Mouse (Mus musculus): ENCODE results near the gene Dclre1b. TPM values are rescaled to one million over a fixed set of nuclear protein-coding genes. Genes with fewer than 3 reads are reported as not detected.

The Dclre1b gene
- total RNA-seq (2023): 37.8 and 46.5 TPM in 2 replicates

DNA sequence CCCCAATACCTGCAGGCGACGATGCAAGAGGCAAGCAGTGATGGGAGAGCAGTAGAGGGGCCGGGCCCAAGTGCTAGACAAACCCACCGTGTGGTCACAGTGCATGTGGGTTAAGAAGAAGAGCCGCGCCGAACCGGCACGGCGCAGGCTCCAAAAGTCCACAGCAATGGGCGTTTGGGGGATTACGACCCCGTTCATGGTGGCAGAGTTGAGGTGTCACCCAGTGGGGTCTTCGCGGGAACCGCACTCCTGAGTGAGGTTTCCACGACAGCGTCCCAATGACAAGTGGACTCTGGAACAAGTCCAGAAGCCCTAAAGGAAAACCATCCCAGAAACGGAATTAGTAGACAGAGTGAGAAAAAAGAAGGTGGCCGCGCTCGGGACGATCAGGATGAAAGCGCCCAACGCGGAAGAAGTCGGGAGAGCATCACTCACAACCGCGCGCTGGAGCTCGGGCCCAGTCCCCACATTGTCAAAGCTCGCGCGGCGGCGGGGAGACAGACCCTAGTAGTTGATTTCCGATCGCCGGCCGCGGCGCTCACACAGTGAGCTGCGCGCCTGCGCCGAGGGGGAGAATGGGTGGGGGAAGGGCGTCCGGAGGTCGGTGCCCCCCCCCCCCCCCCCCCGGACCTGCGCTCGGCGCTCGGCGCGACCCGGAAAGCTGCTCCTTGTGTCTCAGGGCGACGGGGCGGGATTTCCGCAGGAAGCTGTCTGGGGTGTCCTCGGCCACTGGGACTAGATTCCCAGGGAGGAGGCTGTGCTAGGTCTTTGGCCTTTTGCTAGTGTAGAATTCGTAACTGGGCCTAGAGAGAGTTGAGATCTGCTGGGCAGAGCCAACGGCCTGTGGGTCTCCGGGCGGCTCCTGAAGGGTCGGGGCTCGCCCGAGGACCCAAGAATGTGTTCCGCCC is at the start of gene Dclre1b, which contains the start of the genes Ap4b1 and Gm43064:
Dclre1b (minus strand) TSS at position 554 of the 908 bp plus-strand sequence.
Ap4b1 (plus strand) TSS at position 630 of the 908 bp plus-strand sequence.
Gm43064 (plus strand) TSS at position 683 of the 908 bp plus-strand sequence.

GRCm38 (mm10) chr3:103832426-103832825 is 23.2 kb upstream of the Dclre1b start, which contains the start of gene Bcl2l15:
TSS of gene Bcl2l15 (plus strand) at chr3:103832601.

GRCm38 (mm10) chr3:103791230-103792110 is 17.8 kb downstream of the Dclre1b start, which contains the start of gene Hipk1:
TSS of gene Hipk1 (minus strand) at chr3:103791563.

Other genes starting within 250 kb of the Dclre1b start
- gene Syt6, start 234.2 kb downstream of the Dclre1b start, total RNA-seq (2023): not detected in 2 replicates
- not detected in 2 replicates for gene Atg4a-ps, start 163.4 kb downstream of the Dclre1b start, total RNA-seq (2023)
- 0.95 and 1.1 TPM in 2 replicates for gene Olfml3, start 71.4 kb downstream of the Dclre1b start, total RNA-seq (2023)
- gene Gm10964, start 70.1 kb downstream of the Dclre1b start, total RNA-seq (2023): not detected in 2 replicates
- gene Hipk1, start 17.9 kb downstream of the Dclre1b start, total RNA-seq (2023): 365 and 395 TPM in 2 replicates
- 15.1 and 27.7 TPM in 2 replicates for gene Ap4b1, start 76 bp upstream of the Dclre1b start, total RNA-seq (2023)
- gene Gm43064, start 129 bp upstream of the Dclre1b start, total RNA-seq (2023): 0.38 TPM in 1 of 2 replicates, not detected in the other
- gene Bcl2l15, start 23.2 kb upstream of the Dclre1b start, total RNA-seq (2023): 0.54 and 0.75 TPM in 2 replicates
- 47.2 and 54.4 TPM in 2 replicates for gene Ptpn22, start 50.4 kb upstream of the Dclre1b start, total RNA-seq (2023)
- gene Rsbn1, start 104.7 kb upstream of the Dclre1b start, total RNA-seq (2023): 15.5 and 19.5 TPM in 2 replicates
- gene Phtf1, start 158.7 kb upstream of the Dclre1b start, total RNA-seq (2023): 8.1 and 11.3 TPM in 2 replicates